Mouse (Mus musculus) heart, adult 11 months (tissue): ENCODE data around the gene Mien1.

Experiments used
- DNase-seq: peaks from one replicate; pipeline ENCODE4 v3.0.0; 2022

The Mien1 gene

GRCm38 (mm10) chr11:98438331-98439158 lies at the start of gene Mien1:
Gene Mien1 (minus strand): TSS chr11:98438991.
- peak; percentile 99 for DNase-seq

GRCm38 (mm10) chr11:98487526-98488040 lies 48.8 kb upstream of the Mien1 start:
- DNase-seq = peak; percentile 1

DNA sequence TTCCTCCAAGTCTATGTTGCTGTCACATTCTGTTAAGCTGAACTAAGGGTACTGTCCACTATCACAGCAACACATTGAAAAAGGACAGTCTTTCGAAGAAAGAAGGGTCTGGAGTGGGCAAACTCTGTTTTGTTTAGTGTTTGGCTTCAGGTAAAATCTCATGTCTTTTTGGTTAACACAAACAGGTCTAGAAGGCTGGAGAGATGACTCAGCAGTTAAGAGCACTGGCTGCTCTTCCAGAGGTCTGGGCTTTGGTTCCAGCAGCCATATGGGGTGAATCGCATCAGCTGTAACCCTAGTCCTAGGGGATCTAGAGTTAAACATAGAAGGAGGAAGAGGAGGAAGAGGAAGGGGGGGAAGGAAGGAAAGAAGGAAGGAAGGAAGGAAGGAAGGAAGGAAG lies 47.0 kb upstream of the Mien1 start:
- no peak for DNase-seq

GRCm38 (mm10) chr11:98482067-98482466 lies 43.3 kb upstream of the Mien1 start:
- DNase-seq = no peak

- no peak for DNase-seq
Observed at GRCm38 (mm10) chr11:98481231-98481630, 42.4 kb upstream of the Mien1 start.

GRCm38 (mm10) chr11:98479940-98480497 lies 41.2 kb upstream of the Mien1 start:
- DNase-seq = no peak

GRCm38 (mm10) chr11:98479026-98479939 lies 40.5 kb upstream of the Mien1 start:
- no peak for DNase-seq

DNA sequence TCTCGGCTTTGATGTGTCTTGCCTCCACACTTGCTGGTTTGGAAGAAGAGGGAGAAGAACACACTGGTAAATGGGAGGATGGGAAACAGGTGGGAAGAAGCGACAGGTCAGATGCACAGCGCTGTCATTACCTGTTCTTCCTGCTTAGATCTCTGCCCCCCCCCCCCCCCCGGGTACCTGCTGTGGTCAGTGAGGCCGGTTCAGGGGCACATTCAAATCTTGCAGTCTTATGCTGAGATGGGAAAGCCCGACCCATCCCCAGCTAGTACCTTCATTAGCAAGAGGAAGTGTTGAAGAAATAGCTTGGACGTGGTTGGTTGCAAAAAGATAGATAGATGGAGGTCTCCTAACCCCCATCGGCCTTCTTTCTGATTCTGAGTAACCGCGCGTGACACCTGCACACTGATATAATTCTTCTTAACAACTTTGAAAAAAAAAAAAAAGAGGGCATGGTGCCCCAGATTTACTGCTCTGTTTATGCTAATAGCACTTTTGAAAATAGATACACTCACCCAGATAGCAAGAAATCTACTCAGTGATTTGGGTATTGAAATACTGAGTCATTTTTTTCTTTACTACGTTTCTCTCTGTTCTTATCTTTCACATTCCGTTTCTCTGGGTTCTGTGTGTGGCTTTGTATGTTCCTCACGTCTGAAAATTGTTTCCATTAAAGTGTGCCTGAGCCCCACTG lies 38.4 kb upstream of the Mien1 start:
- no peak for DNase-seq

GRCm38 (mm10) chr11:98476434-98476807 lies 37.6 kb upstream of the Mien1 start:
- no peak for DNase-seq

DNA sequence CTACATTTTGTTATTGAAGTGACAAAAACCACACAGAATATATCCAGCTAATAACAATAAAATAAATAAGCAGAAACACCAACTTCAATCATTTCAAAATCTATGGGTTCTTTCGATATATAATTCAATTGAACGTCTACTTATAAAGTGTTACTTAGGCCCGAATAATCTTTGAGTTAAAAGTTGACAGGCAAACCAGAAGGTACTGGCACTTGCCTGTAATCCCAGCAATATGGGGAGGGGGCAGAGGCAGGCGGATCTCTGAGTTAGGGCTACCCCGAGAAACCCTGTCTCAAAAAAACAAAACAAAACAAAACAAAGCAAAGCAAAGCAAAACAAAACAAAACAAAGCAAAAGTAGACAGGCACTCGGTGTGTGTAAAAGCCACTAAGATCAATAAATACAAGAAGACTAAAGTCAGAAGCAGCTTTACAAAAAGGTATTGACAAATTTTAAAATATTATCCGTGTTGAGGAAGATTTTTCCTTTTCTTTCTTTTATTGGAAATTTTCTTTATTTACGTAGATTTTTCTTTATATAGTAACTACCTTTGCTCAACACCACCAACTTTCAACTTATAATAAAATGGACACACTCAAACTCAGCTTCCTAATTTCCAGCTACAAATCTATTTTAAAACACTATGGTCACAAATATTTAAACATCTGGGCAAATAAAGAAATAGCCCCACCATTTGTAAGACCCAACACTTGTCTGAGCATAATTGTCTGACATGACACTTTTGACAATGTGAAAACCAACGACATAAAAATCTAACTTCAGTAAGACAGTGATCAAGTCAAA lies 37.0 kb upstream of the Mien1 start:
- no peak for DNase-seq

DNA sequence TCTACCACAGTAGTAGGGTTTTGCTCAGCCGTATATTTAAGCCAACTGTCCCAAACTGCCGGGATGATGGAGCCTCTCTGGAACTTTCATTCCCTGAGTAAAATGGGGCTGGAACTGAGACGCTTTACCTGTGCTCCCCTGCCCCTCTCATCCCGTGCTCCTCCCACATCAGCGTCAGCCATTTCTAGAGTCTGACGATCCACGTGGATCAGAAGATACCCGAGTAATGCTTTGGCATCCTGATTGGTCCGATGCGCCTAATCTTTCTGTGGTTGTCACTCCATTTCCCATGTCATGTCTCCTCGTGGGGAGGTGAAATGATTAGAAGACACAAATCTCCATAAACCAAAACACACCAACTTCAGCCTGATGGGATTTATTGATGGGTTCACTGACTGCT lies 36.2 kb upstream of the Mien1 start:
- DNase-seq = no peak

DNA sequence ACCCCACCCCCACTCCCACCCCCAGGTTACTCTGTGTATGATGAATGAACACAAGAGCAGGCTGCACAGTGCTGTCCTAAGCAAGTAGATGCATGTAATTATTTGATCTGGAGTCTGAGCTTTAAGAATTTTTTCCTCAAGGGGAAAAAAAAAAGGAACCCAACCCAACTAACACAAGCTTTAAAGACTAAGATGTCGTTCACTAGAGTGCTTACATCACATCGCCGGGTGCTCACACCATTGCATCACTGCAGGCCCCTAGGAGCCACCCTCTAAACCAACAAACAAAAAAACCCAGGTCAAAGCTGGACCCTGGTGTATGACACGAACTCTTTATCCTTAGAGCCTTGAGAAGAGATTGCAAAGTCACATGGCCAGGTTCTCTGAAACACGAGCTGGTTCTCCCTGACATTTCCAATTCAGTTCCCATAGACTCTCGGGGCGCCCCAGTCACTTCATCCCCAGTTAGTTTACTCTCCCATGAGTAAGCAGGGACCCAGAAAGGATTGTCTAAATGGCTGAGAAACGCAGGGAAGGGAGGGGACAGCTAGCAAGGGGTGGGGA lies 35.2 kb upstream of the Mien1 start:
- no peak for DNase-seq

- DNase-seq = no peak
Observed at GRCm38 (mm10) chr11:98472696-98473095, 33.9 kb upstream of the Mien1 start.

DNA sequence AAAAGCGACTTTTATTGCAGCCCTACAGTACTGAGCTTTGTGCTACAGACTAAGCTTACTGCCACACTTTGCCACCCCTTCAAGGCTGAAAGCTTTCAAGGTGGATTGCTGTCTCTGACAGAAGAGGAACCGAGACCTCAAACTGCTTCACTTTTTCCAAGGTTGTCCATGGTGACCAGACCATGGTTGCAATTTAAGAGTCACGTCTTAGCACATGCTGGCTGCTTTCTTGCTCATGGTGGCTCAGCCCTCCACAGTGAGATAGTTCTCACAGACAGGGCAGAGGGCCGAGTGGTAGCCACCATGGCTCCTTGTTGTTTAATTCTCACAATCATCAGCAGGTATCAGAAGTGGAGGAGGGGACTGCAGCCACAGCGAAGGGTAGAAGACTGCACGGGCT lies 32.0 kb upstream of the Mien1 start:
- DNase-seq = no peak

DNA sequence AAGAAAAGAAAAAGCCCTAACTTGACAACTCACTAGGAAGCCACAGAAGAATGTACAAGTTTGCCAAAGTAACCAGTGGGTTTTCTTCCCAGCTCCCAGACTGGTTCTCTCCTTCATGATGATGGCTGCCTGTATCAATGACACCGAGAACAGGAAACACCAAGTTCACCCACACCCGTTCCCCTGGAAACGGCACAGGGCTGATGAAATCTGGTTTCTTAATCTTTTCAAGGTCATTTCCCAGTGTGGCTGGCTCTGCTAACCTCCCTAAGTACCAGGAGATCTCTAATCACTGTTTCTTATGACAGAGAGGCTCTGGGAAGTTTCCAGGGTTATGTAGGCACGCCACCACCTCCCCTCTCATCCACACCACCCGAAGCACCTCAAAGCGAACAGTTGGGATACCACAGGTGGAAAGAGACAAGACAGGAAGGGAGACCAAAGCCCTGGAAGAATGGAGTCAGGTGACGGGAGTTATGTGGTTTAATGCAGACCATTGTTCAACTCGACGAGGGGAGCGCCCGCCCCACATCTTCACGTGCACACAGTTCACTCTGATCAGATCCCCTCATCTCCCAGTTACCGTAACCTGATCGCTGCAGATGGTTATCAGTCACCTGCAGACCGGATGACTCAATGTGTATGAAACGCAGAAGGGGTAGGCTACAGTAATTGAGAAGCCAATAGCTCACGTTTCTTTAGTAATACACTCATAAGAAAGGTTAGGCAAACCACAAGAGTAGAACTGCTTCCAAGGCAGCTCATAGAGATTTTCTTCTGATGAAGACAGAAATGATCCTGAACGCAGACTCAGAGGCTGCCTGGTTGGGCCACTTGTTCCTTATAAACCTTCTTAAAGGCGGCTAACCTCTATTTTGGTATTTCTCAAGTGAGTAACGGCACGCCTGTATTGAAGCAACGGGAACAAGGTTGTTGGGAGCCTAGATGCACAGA lies 31.2 kb upstream of the Mien1 start:
- DNase-seq = no peak

- no peak for DNase-seq
Observed at GRCm38 (mm10) chr11:98464516-98464915, 25.7 kb upstream of the Mien1 start.

DNA sequence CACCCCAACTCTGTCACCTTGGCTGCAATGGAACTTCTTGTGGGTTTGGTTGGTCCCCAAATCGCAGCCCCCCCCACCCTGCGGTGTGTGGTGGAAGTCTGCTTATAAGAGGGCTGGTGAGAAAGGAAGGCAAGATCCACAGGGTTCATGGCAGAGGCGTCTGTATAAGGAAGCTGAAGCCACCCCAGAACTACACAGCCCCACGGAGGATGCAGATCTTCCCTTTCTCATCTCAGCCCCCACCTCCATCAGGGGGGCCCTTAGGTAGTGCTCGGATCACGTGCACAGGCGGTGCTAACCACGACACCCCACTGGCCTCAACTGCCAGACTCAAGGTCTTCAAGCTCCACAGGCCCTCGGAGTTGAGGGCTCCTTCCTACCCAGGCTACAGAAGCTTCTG lies 25.1 kb upstream of the Mien1 start:
- DNase-seq = no peak

DNA sequence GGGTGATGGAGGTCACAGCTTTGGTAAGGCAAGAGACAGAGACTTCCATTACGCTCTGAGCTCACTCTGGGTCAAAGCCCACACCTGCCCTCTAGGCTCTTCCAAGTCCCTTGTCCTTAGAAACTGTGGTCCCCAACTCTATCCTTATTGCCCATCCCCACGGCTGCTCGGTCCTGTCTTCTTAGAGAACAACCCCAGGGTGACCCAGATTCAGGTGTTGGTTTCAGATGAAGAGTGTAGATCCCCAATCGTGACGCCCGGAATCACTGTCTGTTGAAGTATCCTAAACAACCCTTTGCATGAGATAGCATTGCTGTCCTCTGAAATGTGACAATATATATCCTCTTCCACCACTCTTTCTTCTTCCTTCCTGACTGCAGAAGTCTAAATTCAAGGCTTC lies 23.5 kb upstream of the Mien1 start:
- DNase-seq = no peak

- DNase-seq = no peak
Observed at GRCm38 (mm10) chr11:98461109-98461720, 22.4 kb upstream of the Mien1 start.

- DNase-seq = no peak
Observed at GRCm38 (mm10) chr11:98459860-98460259, 21.1 kb upstream of the Mien1 start.
